Mouse (Mus musculus): ENCODE data around the gene Kcne1.

The Kcne1 gene

GRCm38 (mm10) chr16:92359229-92359628, at the start of gene Kcne1:
TSS of gene Kcne1 (minus strand) at chr16:92359468.
- no peak for DNase-seq (ENCODE audit: low spot score in 2 of 2)

- DNase-seq (ENCODE audit: low spot score in 2 of 2): no peak
Measured at GRCm38 (mm10) chr16:92407883-92408282, 48.6 kb upstream of the Kcne1 start.

- no peak for DNase-seq (ENCODE audit: low spot score in 2 of 2)
Measured at GRCm38 (mm10) chr16:92404141-92404540, 44.9 kb upstream of the Kcne1 start.

- peak; percentile 39 to 43 for DNase-seq (ENCODE audit: low spot score in 2 of 2)
Measured at GRCm38 (mm10) chr16:92403069-92403468, 43.8 kb upstream of the Kcne1 start.

- no peak for DNase-seq (ENCODE audit: low spot score in 2 of 2)
Measured at GRCm38 (mm10) chr16:92402216-92402615, 42.9 kb upstream of the Kcne1 start.

GRCm38 (mm10) chr16:92401206-92401605, 41.9 kb upstream of the Kcne1 start:
- DNase-seq (ENCODE audit: low spot score in 2 of 2): no peak

GRCm38 (mm10) chr16:92399490-92400458, 40.5 kb upstream of the Kcne1 start:
- DNase-seq (ENCODE audit: low spot score in 2 of 2): peak; percentile 87 to 89

GRCm38 (mm10) chr16:92398574-92399118, 39.4 kb upstream of the Kcne1 start:
- DNase-seq (ENCODE audit: low spot score in 2 of 2): peak in 1 of 2 experiments; percentile 27

- peak in 1 of 2 experiments; percentile 19 for DNase-seq (ENCODE audit: low spot score in 2 of 2)
Measured at GRCm38 (mm10) chr16:92397745-92398573, 38.7 kb upstream of the Kcne1 start.

GRCm38 (mm10) chr16:92393732-92394131, 34.5 kb upstream of the Kcne1 start:
- no peak for DNase-seq (ENCODE audit: low spot score in 2 of 2)

- DNase-seq (ENCODE audit: low spot score in 2 of 2): no peak
Measured at GRCm38 (mm10) chr16:92387692-92388091, 28.4 kb upstream of the Kcne1 start.

GRCm38 (mm10) chr16:92385062-92385461, 25.8 kb upstream of the Kcne1 start:
- peak; percentile 26 to 45 for DNase-seq (ENCODE audit: low spot score in 2 of 2)

GRCm38 (mm10) chr16:92383412-92383811, 24.1 kb upstream of the Kcne1 start:
- no peak for DNase-seq (ENCODE audit: low spot score in 2 of 2)

- no peak for DNase-seq (ENCODE audit: low spot score in 2 of 2)
Measured at GRCm38 (mm10) chr16:92382508-92382907, 23.2 kb upstream of the Kcne1 start.

- no peak for DNase-seq (ENCODE audit: low spot score in 2 of 2)
Measured at GRCm38 (mm10) chr16:92381092-92381491, 21.8 kb upstream of the Kcne1 start.

GRCm38 (mm10) chr16:92376976-92377375, 17.7 kb upstream of the Kcne1 start:
- peak; percentile 24 to 28 for DNase-seq (ENCODE audit: low spot score in 2 of 2)

- no peak for DNase-seq (ENCODE audit: low spot score in 2 of 2)
Measured at GRCm38 (mm10) chr16:92371623-92372022, 12.4 kb upstream of the Kcne1 start.

GRCm38 (mm10) chr16:92369260-92369659, 10.0 kb upstream of the Kcne1 start:
- no peak for DNase-seq (ENCODE audit: low spot score in 2 of 2)

GRCm38 (mm10) chr16:92365477-92365876, 6.2 kb upstream of the Kcne1 start:
- no peak for DNase-seq (ENCODE audit: low spot score in 2 of 2)

- no peak for DNase-seq (ENCODE audit: low spot score in 2 of 2)
Measured at GRCm38 (mm10) chr16:92360711-92361110, 1.4 kb upstream of the Kcne1 start.

- DNase-seq (ENCODE audit: low spot score in 2 of 2): no peak
Measured at GRCm38 (mm10) chr16:92358734-92359133, 534 bp downstream of the Kcne1 start.

GRCm38 (mm10) chr16:92357566-92357965, 1.7 kb downstream of the Kcne1 start:
- DNase-seq (ENCODE audit: low spot score in 2 of 2): no peak

Measured in heart, adult 9 months (tissue).